Mouse (Mus musculus) CD4-positive, CD25-positive, alpha-beta regulatory T cell, adult 4 months (primary cell): ENCODE data around the gene Yod1. TPM values are rescaled to one million over a fixed set of nuclear protein-coding genes. Genes with fewer than 3 reads are reported as not detected.

Source experiments
- ATAC-seq: one replicate; pipeline ENCODE4 v1.8.0; 2017
- polyA plus RNA-seq, 2 experiments: library from polyadenylated mRNA; unstranded; fragments of 100-300 nt; shearing (Covaris generic); gene quantifications; one replicate each; pipeline ENCODE4 v1.2.1; 2017

Gene Yod1
- 10 to 100 TPM; 20.7 to 21.8 TPM for polyA plus RNA-seq

- ATAC-seq = peak; percentile 70
These were observed at the start of gene Yod1 for GRCm38 (mm10) chr1:130717291-130717871. Yod1 (plus strand) TSS chr1:130717327.

- no peak for ATAC-seq
These were observed 38.6 kb upstream of the Yod1 start for GRCm38 (mm10) chr1:130678551-130678950.

- no peak for ATAC-seq
These were observed 36.1 kb upstream of the Yod1 start for GRCm38 (mm10) chr1:130681075-130681474.

GRCm38 (mm10) chr1:130681656-130682413, 35.3 kb upstream of the Yod1 start:
- ATAC-seq = no peak

GRCm38 (mm10) chr1:130683905-130684304, 33.2 kb upstream of the Yod1 start:
- no peak for ATAC-seq

- no peak for ATAC-seq
These were observed 18.5 kb upstream of the Yod1 start for GRCm38 (mm10) chr1:130698601-130699000.

- ATAC-seq = no peak
These were observed 17.0 kb upstream of the Yod1 start for GRCm38 (mm10) chr1:130699937-130700633.

- no peak for ATAC-seq
These were observed 15.2 kb upstream of the Yod1 start for GRCm38 (mm10) chr1:130701976-130702375.

- ATAC-seq = no peak
These were observed 13.5 kb upstream of the Yod1 start for GRCm38 (mm10) chr1:130703613-130704012.

- ATAC-seq = no peak
These were observed 6.6 kb upstream of the Yod1 start for GRCm38 (mm10) chr1:130710283-130711080.

- ATAC-seq = no peak
These were observed 3.1 kb upstream of the Yod1 start for GRCm38 (mm10) chr1:130714046-130714445.

GRCm38 (mm10) chr1:130715561-130716217, 1.4 kb upstream of the Yod1 start, which contains the start of gene Gm29427:
Gm29427 (minus strand) TSS chr1:130715799.
- ATAC-seq = peak; percentile 87

GRCm38 (mm10) chr1:130716218-130716512, 962 bp upstream of the Yod1 start:
- ATAC-seq = no peak

GRCm38 (mm10) chr1:130716513-130717290, 425 bp upstream of the Yod1 start:
- ATAC-seq = no peak

- no peak for ATAC-seq
These were observed 7.1 kb downstream of the Yod1 start for GRCm38 (mm10) chr1:130724206-130724605.

- no peak for ATAC-seq
These were observed 9.3 kb downstream of the Yod1 start for GRCm38 (mm10) chr1:130726396-130726795.

GRCm38 (mm10) chr1:130728070-130728469, 10.9 kb downstream of the Yod1 start:
- ATAC-seq = no peak

GRCm38 (mm10) chr1:130728708-130729107, 11.6 kb downstream of the Yod1 start:
- ATAC-seq = no peak

- ATAC-seq = no peak
These were observed 12.0 kb downstream of the Yod1 start, which contains the start of gene Pfkfb2 for GRCm38 (mm10) chr1:130729153-130729552. Pfkfb2 (minus strand) TSS chr1:130729253.

GRCm38 (mm10) chr1:130731741-130732337, 14.7 kb downstream of the Yod1 start, which contains the start of gene AA986860:
AA986860 (plus strand) TSS chr1:130731976.
- no peak for ATAC-seq
